Mouse (Mus musculus): ENCODE data around the gene Smarca2.

DNA sequence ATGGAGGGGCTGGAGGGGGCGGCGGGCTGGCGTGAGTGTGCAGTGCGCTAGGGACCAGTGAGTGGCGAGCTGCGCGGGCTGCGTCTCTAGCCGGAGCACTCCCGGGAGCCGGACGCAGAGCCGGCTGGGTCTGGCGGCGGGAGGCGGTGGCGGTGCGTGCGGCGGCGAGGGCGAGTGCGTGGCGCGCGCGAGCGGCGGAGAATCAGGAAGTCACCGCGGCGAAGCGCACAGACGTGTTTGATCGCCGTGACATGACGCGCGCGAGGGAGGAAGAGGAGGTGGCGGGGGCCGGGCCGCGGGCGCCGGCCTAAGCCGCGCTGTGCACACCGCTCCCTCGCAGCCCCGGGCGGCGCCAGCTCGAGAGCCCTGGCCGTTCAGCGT lies 2.3 kb downstream of the Smarca2 start:
- TF ChIP-seq CTCF (IDR thresholded peaks at IDR 0.05; ENCODE audit: low read depth), result no peak
- no peak for TF ChIP-seq EP300 (IDR thresholded peaks at IDR 0.05; ENCODE audit: low read depth)
